Mouse (Mus musculus) urinary bladder, postnatal 36 days (tissue): ENCODE data around the gene Wipf1.

Experiments
- DNase-seq, 2 experiments: peaks; one replicate each; pipeline ENCODE4 v3.0.0; 2022; ENCODE audit warnings: low spot score in 2 of 2, mixed read lengths in 1 of 2

Gene Wipf1

GRCm38 (mm10) chr2:73545556-73545955 is 16.0 kb upstream of the Wipf1 start:
- no peak for DNase-seq

DNA sequence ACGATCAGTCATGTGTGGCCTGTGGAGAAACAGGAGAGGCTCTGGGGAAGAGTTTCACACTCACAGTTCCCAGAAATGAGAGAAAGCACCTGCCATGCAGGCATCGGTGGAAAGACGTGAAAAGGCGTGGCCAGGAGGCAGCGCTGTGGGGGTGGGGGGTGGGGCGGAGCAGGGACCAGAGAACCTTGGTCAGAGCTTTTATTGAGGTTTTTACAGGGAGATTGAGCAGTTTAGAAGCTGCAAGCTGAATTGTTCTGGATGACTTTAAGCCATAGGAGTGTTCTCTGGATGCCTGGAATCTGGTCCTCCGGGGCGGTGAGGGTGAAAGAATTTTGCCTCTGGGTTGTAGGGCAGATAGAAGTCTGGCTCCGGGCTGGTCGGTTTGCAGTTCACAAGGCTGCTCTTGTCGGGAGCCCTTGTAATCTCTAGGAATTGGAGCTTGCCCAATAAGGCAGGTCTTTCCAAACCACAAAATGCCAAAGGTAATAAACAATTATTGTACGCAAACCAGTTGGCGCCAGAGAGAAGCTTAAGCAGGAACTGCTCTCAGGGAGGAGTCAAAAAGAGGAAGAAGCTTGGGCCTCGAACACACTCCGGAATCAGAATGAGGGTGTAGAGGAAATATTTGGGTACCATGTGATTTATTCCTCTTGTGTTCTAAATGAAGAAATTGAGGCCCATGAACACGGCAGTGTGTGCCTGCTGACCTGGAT is 11.1 kb upstream of the Wipf1 start:
- peak in 1 of 2 experiments; percentile 20 for DNase-seq

- DNase-seq = no peak
These were observed 10.2 kb upstream of the Wipf1 start for GRCm38 (mm10) chr2:73539697-73540096.

DNA sequence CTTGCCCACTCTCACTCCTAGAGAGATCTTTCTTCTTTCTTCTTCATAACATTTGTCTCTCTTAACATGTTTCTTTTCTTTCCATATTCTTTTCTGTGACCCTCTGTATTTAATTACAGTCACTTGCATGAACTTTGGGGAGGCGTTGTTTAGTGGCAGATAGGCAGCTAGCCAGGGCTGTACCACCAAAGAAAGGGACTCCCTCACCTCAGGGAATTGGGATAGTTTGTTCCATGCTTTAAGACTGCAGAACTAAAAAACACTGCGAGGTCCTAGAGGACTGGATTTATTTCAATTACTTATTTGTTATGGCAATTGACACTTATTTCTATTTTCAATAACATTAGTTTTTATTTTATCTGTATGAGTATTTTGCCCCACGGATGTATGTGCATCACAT is 9.6 kb upstream of the Wipf1 start:
- no peak for DNase-seq

DNA sequence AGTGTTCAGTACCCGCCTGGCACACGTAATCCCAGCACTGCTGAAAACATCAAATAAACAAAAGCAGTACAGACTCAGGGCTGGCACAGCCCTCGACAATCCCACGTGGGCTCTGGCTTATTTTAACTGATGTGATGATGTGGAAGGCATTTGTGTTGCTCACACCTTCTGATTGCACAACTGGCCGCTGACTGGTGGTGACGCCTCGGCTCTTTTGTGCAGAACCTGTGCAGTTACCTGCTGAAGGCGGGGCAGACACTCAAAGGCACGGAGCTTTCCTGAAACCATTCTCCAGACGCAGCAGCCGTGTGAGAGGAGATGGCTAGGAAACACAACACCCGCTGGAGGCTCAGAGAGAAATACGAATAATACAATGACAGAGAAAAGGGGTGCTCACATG is 9.1 kb upstream of the Wipf1 start:
- DNase-seq = no peak

GRCm38 (mm10) chr2:73536091-73536783 is 6.7 kb upstream of the Wipf1 start:
- no peak for DNase-seq

GRCm38 (mm10) chr2:73534720-73535119 is 5.2 kb upstream of the Wipf1 start:
- DNase-seq = no peak

DNA sequence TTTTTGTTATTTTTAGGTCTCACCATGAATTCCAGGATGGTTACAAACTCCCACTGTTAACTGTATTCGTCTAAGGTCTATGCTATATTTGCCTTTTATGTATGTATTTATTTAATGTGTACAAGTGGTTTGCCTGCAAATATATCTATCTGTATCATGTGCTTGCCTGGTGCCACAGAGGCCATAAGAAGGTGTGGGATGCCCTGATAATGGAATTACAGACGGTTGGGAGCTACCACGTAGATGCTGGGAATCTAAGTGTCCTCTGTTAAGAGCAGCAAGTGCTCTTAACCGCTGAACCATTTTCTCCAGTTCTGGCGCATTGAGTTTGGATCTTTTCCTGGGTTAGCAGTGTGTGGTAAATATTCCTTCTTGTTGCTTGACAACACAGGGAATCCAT is 953 bp upstream of the Wipf1 start:
- no peak for DNase-seq

DNA sequence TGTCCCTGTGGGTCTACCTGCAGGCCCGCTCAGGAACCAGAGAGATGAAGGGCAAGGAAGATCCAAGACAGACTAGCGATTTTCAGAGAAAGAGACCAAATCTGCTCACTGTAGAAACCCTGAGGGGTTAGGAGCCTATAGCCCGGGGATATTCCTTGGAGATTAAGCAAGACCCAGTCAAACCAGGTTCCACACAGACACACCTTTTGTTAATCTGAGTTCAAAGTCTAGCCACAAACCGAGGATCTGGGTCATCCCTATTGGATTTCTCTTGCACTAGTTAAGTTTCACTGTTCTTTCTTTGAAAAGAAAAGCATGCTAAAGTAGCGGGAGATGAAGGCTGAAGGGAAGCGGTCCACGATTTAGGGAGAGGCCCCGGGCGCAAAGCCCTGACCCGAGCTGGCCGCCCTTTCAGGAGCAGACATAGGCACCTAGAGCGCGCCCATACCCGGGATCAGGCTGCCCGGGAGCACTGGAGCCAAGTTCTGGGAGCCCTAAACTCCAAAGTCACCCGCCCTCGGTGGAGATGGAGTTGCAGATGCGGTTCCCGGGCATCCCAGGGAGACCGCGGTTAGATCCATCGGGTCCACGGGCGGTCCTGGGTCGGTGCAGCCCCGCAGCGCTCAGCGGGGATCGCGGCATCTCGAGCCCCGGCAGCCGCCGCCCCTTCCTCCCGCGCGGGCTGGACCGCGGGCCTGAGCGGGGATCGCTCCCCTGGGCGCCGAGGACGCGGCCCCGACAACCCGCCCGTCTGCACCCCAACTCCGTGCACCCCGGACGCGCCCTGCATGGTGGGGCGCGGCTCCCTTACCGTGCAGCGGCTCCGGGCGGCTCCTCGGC is 798 bp downstream of the Wipf1 start:
- DNase-seq = no peak

GRCm38 (mm10) chr2:73527956-73528355 is 1.6 kb downstream of the Wipf1 start:
- DNase-seq = no peak

DNA sequence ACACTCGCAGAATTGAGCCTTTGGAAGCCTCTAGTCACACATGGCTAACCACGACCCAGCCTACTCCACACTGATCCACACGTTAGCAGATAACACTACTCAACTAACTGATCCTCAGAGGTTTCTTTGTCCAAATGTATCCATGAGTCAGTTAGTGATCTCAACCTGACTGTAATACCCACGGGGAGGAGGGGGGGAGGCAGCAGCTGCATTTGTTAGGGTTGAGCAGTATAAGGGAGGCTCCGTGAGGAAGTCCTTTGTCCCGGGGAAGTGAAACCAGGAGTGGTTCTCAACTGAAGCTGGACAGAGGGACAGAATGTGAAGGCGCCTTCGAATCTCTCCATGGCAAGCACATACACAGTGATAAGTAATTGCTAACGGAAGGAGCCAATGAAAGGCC is 2.8 kb downstream of the Wipf1 start:
- DNase-seq = no peak

GRCm38 (mm10) chr2:73522891-73523290 is 6.6 kb downstream of the Wipf1 start:
- no peak for DNase-seq

DNA sequence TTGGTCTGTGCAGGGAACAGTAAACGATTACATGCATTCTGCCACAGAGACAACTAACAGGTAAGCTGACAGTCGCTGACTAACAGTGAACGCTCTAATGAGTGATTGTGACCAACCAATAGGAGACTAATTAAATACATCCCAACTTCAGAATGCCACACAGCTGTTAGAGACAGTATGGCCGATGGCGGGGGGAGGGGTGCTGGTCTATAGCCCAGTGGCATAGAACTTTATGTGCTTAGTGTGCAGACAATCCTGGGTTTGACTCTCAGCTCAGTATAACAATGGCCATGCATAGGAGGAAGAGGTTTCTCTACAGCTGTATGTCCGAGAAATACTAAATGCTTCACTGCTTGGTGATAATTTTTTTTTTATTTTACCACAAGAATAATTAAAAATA is 7.2 kb downstream of the Wipf1 start:
- no peak for DNase-seq

DNA sequence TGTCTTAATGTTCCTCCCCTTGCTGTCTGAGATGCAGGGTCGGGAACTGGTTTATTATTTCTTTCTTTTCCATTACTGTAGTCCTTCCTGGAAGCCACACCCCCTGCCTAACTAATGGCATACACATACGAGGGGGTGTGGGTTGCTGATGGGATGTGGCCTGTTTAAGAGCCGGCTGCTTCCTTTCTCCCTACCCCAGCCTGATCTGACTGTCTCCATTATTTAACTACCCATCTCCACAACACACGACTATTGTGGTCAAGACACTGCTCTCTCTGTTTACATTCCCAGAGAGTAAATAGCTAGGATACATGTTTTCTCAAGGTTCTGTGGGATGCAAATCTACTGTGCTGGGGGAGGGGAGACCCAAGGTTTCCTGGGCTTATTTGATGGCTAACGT is 7.8 kb downstream of the Wipf1 start:
- no peak for DNase-seq

DNA sequence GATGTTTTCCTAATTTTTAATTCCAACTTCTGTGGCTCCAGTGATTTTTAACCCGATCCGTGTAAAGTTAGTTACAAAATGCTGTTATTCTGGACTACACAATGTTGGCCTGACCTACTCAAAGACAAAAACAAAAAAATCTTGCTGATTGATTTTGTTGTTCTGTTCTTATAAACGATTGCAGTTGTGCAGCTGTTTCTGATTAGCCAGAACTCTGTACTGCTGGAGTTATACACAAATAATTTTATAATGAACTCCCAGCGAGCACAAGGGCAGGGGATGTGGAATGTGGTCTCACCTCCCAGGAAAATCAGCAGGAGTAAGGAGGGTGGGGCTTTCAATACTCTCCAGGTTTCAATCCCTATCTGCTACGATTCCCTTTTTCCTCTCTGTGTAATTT is 10.6 kb downstream of the Wipf1 start:
- no peak for DNase-seq

DNA sequence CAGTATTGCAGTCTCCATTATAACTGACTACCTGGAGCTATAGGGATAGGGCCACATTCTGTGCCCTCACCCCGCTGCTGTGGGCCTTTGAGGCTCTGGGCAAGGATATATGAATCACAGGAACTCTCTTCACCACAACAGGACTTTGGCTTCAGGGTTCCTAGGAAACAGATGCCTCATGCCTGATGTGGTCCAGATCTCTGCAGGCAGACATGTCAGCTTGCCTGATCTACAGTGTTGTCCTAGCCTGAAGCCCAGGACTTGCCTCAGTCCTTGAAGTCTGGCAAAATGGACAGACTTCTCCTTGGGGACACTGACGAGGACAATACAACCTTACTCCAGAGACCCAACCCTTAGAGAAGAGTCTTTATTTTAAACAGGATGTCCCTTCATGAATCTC is 11.2 kb downstream of the Wipf1 start:
- DNase-seq = no peak

DNA sequence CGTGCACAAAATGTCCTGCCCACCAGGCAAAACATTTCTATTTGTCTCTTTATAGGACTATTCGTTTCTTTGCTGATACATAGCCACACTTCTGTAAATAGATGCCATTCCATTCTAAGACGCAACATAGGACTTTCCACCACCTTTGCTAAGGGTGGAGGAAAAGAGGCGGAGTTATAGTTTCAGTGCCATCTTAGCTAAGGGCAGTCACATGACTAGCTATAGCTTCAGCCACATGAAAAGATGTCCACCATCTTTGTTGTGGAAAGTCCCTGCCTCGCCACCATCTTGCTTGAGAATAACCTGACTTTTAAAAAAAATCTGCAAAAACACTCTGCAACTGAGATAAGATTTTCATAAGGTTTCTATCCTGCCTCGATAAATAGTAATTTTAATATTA is 15.4 kb downstream of the Wipf1 start:
- no peak for DNase-seq

- no peak for DNase-seq
These were observed 16.3 kb downstream of the Wipf1 start for GRCm38 (mm10) chr2:73513204-73513749.

DNA sequence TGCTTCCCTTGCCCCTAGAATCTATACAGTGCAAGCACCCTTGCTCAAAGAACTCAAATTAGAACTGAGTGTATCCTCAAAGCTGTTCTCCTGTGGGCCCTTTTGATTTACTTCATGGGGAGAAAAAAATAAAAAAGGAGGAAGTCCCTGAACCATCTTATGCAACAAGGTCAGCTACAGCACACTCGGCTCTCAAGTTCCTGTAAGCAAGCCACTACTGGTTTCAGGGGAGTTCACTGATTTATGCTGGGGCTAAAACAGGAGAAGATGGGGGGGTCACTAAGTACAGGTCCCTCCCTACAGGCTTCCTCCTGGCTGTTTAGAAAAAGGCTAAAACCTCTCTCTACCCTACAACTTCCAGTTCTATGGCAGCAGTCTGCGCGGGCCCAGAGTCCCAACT is 17.5 kb downstream of the Wipf1 start:
- no peak for DNase-seq

GRCm38 (mm10) chr2:73510731-73511360 is 18.7 kb downstream of the Wipf1 start:
- DNase-seq = no peak

DNA sequence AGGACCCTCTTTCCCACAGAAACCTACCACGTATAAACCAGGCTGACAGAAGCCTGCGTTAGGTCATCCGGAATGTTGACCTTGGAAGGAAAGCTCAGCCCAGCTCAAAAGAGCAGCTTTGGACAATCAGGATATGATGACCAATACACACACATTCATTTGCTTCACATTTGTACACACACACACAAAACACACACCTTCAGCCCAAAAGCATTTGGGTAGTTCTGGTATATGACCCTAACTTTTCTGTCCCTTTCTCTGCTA is 19.6 kb downstream of the Wipf1 start:
- no peak for DNase-seq
